Mouse (Mus musculus): ENCODE results near the gene Tspan5.

DNA sequence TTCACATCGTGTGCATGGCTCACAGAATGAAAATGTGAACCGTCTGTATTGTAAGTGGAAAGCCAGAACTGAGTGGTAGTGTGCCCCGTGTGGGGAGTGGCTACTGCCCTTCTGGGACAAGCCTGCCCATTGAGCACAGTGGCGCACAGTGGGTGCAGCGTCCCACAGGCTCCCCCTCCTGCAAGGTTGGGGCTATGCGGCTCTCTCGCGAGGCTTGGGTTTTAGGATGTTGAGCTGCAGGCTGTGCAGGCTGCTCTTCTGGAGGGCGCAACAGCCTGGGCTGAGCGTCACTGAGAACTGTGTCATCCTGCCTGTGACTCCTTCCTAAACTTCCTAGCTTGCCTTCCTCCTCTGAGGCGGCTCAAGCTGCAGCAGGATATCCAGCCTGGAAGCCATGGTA lies 155.5 kb downstream of the Tspan5 start:
- TF ChIP-seq CTCF (IDR thresholded peaks at IDR 0.05; ENCODE audit: extremely low read depth, insufficient read depth, insufficient read length, insufficient replicate concordance) (no peak), POLR2A (IDR thresholded peaks at IDR 0.05; ENCODE audit: low read depth, low read length) (no peak)
